Mouse (Mus musculus) kidney, postnatal 4 days (tissue): ENCODE results near the gene Brsk2.
A peak's percentile ranks its signal among the peaks of the same experiment; 100 is the strongest.
"Not testable (repeated sequence)": the region's sequence is repeated elsewhere in the genome, so short reads cannot be mapped to it uniquely, and the experiment has no call there.

Source experiments
- DNase-seq, 2 experiments: peaks; one replicate each; pipeline ENCODE4 v3.0.0; 2021; ENCODE audit warnings: mixed read lengths in 2 of 2

Brsk2 gene

GRCm38 (mm10) chr7:141948906-141949798 is at the start of gene Brsk2:
Brsk2 (plus strand) TSS chr7:141949751.
- DNase-seq: peak; percentile 96 to 97

GRCm38 (mm10) chr7:141901825-141902224 is 47.7 kb upstream of the Brsk2 start:
- no peak for DNase-seq

DNA sequence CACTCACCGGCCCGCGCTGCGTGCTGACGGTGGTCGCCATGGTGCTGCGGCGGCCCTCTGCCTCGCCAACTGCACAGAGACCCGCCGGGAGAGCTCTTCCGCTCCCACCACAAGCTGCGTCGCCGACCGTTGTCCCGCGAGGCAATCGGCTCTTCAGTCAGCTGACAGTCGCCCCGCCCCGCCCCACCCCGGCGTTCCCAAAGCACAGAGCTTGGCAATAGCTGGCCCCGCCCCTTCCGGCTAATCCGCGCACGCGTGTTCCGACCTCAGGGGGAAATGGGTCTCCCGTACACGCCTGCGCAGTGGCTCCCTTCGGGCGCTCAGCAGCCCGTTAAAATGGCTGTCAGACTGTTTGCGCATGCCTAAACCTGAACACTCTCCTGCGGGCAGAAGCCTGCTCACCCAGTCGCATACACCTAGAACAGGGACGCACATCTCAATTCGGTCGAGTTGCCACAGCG is 47.3 kb upstream of the Brsk2 start:
- DNase-seq: peak; percentile 100

DNA sequence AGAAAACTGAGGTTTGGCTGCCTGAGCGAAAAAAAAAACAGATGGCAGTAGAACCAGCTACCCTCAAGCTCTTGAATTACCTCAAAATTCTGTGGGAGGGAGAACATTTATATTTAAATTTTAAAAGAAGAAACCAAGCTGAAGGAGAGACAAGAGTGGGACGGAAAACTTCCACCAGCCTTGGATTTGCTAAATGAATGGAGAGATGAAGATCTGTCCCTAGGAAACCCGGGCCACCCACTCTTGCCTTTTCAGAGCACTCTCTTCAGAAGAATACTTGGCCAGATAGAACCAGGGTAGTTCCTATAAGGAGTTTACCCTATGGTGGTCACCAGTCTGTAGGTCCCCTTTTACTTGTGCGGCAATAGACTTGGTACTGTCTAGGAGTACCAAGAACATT is 46.8 kb upstream of the Brsk2 start:
- DNase-seq: no peak

DNA sequence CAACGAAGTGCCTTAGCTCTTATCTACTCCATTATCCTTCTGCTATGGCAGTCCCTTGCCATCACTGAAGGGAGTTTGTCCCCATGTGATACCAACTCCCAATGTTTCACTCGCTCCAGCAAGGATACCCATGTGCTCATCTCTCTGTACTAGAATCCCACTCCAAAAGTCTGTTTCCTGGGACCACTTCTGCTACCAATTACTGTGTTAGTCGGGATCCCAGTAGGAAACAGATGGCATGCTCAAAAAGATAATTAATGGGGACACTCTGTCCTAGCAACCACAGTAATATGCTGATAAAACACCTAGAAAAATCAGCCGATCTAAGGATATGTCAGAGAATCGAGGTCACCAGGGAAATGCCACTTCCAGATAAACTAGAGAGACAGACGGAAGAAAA is 41.0 kb upstream of the Brsk2 start:
- no peak for DNase-seq

DNA sequence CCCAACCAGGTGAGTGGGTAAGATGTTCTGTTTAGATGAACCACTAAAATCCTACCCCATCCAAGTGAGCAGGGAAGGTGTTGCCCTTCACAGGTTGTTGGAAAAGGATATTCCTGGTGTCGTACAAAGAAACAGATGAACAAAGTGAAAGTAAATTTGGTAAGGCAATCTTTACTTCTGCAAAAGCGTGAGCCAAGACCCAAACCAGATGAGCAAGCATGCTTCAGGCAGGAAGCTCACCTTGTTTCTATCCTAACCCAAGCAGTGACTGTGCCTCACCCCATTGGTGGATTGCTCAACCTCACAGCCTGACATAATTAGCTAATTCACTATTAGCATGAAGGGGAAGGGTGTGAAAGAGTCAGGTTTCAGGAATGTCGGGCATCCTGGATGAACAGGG is 38.2 kb upstream of the Brsk2 start:
- DNase-seq: no peak

DNA sequence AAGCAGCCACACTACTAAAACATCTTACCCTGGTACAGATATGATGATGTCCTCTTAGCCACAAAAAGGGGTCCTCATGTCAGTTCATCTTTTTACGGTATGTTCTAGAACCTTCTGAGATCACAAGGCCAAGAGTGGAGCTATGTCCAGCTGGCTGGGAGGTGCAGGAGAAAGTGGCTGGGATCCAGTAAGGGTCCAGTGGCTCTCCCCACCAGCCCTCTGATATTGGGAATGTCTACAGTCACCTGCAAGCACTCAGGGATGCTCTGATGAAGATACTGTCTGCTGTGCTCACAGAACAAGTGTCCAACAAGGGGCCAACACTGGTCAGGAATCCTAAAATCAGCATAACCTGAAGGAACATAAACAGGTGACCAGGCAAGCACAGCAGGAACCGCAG is 31.1 kb upstream of the Brsk2 start, which contains the start of gene Tollip:
Gene Tollip (minus strand): TSS at position 101 of the 400 bp plus-strand sequence.
- DNase-seq: no peak

- not testable (repeated sequence) for DNase-seq
Observed at GRCm38 (mm10) chr7:141924121-141924520, 25.4 kb upstream of the Brsk2 start.

- peak; percentile 83 to 85 for DNase-seq
Observed at GRCm38 (mm10) chr7:141924917-141925316, 24.6 kb upstream of the Brsk2 start.

- DNase-seq: no peak
Observed at GRCm38 (mm10) chr7:141928642-141929041, 20.9 kb upstream of the Brsk2 start.

- DNase-seq: no peak
Observed at GRCm38 (mm10) chr7:141934128-141934898, 15.2 kb upstream of the Brsk2 start.

- no peak for DNase-seq
Observed at GRCm38 (mm10) chr7:141934951-141935350, 14.6 kb upstream of the Brsk2 start.

GRCm38 (mm10) chr7:141943444-141943843 is 6.1 kb upstream of the Brsk2 start:
- DNase-seq: no peak

DNA sequence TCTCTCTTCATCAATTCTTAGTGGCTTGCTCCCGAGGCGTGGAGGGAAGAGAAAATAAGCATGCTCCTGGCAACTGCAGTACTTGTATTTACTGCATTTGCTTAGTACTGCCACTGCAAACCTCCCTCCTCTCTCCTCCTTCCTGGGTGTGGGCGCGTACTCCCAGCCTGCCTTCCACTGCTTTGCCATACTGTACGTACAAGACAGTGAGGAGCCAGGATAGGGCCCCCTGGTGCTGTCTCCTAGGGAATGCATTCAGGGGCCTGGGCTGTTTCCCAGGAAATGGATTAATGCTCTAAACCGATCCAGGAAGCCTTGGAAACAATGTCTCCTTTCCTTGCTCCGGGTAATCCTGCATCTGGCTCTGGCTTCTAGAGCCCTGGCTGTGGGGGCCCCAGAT is 3.6 kb upstream of the Brsk2 start:
- DNase-seq: peak; percentile 24 to 33

GRCm38 (mm10) chr7:141947512-141947911 is 2.0 kb upstream of the Brsk2 start:
- DNase-seq: no peak

- no peak for DNase-seq
Observed at GRCm38 (mm10) chr7:141948045-141948444, 1.5 kb upstream of the Brsk2 start.

DNA sequence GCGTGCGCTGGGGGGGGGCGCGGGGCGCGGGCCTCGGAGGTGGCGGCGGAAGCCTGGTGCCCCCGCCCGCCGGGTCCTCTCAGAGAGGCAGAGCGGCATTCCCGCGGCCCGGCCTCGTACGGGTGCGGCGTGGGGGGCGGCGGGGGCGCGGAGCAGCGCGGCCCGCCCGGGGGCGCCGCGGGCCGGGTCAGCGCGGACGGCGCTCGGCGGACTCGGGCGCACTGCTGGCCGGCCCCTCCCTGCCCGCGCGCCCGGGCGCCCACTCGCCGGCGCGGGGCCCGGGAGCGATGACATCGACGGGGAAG is 200 bp downstream of the Brsk2 start:
- DNase-seq: no peak

DNA sequence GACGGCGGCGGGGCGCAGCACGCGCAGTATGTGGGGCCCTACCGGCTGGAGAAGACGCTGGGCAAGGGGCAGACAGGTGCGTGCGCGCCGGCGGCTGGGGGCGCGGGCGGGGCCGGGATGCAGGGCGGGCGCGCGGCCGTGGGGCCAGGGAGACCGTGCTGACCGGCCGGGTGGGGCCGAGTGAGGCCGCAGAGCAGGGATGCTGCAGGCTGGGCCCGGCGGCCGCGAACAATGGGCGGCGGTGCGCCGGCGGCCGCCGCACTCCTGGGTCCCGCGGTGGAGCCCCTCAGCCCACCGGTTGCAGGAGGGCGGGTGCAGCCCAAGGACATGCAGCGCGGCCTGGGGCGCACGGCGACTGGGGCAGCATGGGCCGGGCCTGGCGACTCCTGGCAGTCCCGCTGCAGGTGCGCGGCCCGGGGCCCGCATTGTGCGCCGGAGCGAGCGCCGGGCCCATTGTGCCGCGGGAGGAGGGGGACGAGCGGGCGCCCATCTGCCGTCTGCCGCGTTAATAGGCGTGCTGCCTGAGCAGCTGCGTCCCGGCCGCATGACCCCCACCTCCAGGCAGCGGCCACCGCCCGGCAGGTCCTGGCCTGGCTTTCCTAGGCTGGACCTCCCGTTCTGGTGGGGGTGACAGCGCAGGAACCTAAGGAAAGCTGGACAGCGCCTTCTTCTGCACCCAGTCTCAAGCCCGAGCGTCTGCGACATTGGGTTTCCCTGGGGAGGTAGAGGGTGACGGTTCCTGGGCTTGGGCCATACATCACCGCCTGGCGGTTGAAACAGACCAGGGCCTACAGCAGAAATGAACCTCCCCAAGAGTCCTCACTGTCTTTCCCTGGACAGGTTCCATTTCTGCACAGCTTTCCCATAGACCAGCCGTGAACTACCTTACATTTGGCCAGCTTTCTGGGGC is 808 bp downstream of the Brsk2 start:
- peak; percentile 20 to 45 for DNase-seq

DNA sequence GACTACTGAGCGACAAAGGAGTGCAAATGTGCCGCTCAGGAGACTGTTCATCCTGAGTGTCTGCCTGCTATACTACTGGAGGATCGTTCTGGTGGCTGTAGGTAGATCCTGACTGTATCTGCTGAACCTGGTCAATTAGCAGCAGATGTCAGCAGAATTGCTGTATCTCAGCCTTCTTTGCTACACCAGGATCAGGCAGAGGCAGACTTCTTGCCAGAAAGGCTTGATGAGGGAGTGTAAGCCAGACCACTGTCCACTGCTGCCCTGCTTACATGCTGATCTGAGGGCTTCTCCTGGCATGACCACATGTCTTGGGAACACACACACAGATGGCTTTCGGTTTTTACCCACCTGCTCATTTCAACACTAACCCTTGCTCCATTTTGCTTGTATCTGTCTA is 2.3 kb downstream of the Brsk2 start:
- DNase-seq: no peak

DNA sequence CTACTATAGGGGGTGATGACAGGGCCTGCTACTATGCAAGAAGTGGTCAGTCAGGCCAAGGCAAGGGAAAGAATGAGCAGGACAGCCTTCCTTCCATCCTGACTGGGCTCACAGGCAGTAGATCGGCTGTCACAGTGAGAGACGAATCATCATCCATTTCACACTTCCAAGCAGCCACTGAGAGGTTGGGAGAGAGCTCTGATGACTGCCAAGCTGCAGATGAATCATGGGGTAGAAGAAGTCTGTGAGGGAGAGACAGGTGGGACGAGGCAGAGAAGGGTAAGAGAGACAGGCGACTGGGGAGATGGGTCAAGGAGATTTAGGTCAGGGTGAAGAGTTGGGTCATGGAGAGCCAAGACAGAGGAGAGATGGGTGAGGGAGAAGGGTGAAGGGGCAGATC is 3.4 kb downstream of the Brsk2 start:
- no peak for DNase-seq

GRCm38 (mm10) chr7:141953616-141954015 is 4.1 kb downstream of the Brsk2 start:
- DNase-seq: no peak

- DNase-seq: no peak
Observed at GRCm38 (mm10) chr7:141955565-141956173, 6.1 kb downstream of the Brsk2 start.
